Mouse (Mus musculus) neural tube, embryonic 14.5 days (tissue): Measurements from ENCODE around the gene Ergic1. TPM values are rescaled to one million over a fixed set of nuclear protein-coding genes. Genes with fewer than 3 reads are reported as not detected.
A peak's percentile ranks its signal among the peaks of the same experiment; 100 is the strongest.

Experiments used
- ATAC-seq: fragments of 200-750 bp; cut with Nextera tagmentation; 2 replicates; pipeline ENCODE4 v1.8.0; 2017; ENCODE audit warnings: low read depth, mild to moderate bottlenecking, moderate TSS enrichment, moderate library complexity
- H3K27ac ChIP-seq: fragments of 300-500 bp; sonication (generic); 2 replicates; pipeline ENCODE4 v1.5.1; 2014; ENCODE audit warnings: low read depth, mild to moderate bottlenecking, control low read depth, low read length, moderate library complexity, mixed read lengths
- H3K27me3 ChIP-seq: fragments of 300-500 bp; sonication (generic); 2 replicates; pipeline ENCODE4 v1.6.1; 2014; ENCODE audit warnings: low read length; ENCODE audit not compliant: control insufficient read depth, insufficient read depth
- H3K36me3 ChIP-seq: fragments of 300-500 bp; sonication (generic); 2 replicates; pipeline ENCODE4 v1.6.1; 2014; ENCODE audit warnings: low read length, mixed read lengths; ENCODE audit not compliant: control insufficient read depth, insufficient read depth
- H3K4me1 ChIP-seq: fragments of 300-500 bp; sonication (generic); 2 replicates; pipeline ENCODE4 v1.6.1; 2014; ENCODE audit warnings: low read length; ENCODE audit not compliant: control insufficient read depth, insufficient read depth
- H3K4me2 ChIP-seq: fragments of 300-500 bp; sonication (generic); 2 replicates; pipeline ENCODE4 v1.6.1; 2014; ENCODE audit warnings: mild to moderate bottlenecking, low read depth, low read length, control low read depth
- H3K4me3 ChIP-seq: fragments of 300-500 bp; sonication (generic); 2 replicates; pipeline ENCODE4 v1.5.1; 2014; ENCODE audit warnings: low read depth, low read length, control low read depth, mixed read lengths
- H3K9ac ChIP-seq: fragments of 300-500 bp; sonication (generic); replicated peaks from 2 replicates; pipeline ENCODE4 v1.6.1; 2014; ENCODE audit warnings: low read depth, mild to moderate bottlenecking, control low read depth, low read length, mixed read lengths
- H3K9me3 ChIP-seq: fragments of 300-500 bp; sonication (generic); 2 replicates; pipeline ENCODE4 v1.6.1; 2016; ENCODE audit warnings: low read length; ENCODE audit not compliant: control insufficient read depth
- WGBS: fragments of 180-500 bp; shearing (Covaris S2); extraction: QIAGEN DNeasy Blood & Tissue Kit; methylation state at CpG from one replicate; pipeline ENCODE4 v1.1.7; 2014; 5-methylcytosine and 5-hydroxymethylcytosine counted together
- polyA plus RNA-seq: library from polyadenylated mRNA; unstranded; fragments of >200 nt; fragmentation: Nextera tagmentation; extraction: Ambion mirVana; gene quantifications from 2 replicates; pipeline ENCODE4 v1.2.1, GENCODE M21; 2014

Ergic1 gene
- polyA plus RNA-seq, 1 experiment from 2014 or later: 105 TPM

DNA sequence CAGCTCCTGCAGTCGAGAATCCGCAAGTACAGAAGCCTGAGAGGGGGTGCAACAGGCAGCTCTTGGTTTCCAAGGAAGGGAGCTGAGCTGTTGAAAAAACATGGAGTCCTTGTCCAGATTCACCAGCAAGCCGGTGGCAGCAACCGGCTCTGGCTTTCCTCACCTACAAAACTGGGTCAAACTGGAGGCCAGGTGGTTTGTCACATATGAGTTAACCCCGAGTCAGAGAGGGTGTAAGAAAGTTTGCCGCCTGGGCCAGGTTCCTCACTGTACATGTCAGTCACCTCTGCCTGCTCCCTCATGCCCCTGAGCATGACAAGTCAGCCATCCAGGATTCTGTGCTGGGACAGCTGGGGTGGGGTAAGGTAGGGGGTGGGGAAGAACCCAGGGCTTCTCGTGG, 16.9 kb downstream of the Ergic1 start:
- Histone ChIP-seq H3K27me3 (no peaks in the 10 kb centered on the region), H3K36me3 (no peaks in the 10 kb centered on the region), H3K4me3 (no peak overlapping the region), H3K4me2 (no peak overlapping the region), H3K9me3 (no peaks in the 10 kb centered on the region), H3K27ac (no peak overlapping the region), H3K4me1 (no peaks in the 10 kb centered on the region), H3K9ac (no peak overlapping the region)
- 92% methylated on average over 7 of the region's 7 CpGs for WGBS
- no peak for ATAC-seq

GRCm38 (mm10) chr17:26578771-26579170, 17.5 kb downstream of the Ergic1 start:
- WGBS: 97% methylated on average over 11 of the region's 11 CpGs
- H3K4me1 ChIP-seq: no peaks in the 10 kb centered on the region
- no peaks in the 10 kb centered on the region for H3K9me3 ChIP-seq
- H3K4me2 ChIP-seq: no peak overlapping the region
- H3K36me3 ChIP-seq: no peaks in the 10 kb centered on the region
- H3K9ac ChIP-seq: no peak overlapping the region
- H3K4me3 ChIP-seq: no peak overlapping the region
- H3K27ac ChIP-seq: no peak overlapping the region
- H3K27me3 ChIP-seq: no peaks in the 10 kb centered on the region
- no peak for ATAC-seq

- Histone ChIP-seq H3K9ac (no peak overlapping the region), H3K4me2 (no peak overlapping the region), H3K27ac (no peak overlapping the region), H3K4me3 (no peak overlapping the region), H3K36me3 (no peaks in the 10 kb centered on the region), H3K9me3 (no peaks in the 10 kb centered on the region), H3K27me3 (no peaks in the 10 kb centered on the region), H3K4me1 (no peaks in the 10 kb centered on the region)
- ATAC-seq: no peak
- 89% methylated on average over 6 of the region's 6 CpGs for WGBS
These were observed 18.1 kb downstream of the Ergic1 start for GRCm38 (mm10) chr17:26579396-26579795.

- no peak overlapping the region for H3K4me3 ChIP-seq
- H3K9ac ChIP-seq: no peak overlapping the region
- H3K9me3 ChIP-seq: no peaks in the 10 kb centered on the region
- no peaks in the 10 kb centered on the region for H3K27me3 ChIP-seq
- H3K4me2 ChIP-seq: no peak overlapping the region
- H3K4me1 ChIP-seq: 0 out of 2 replicates have a peak, but pooled peaks cover 4% of the 10 kb centered on the region
- no peaks in the 10 kb centered on the region for H3K36me3 ChIP-seq
- no peak overlapping the region for H3K27ac ChIP-seq
- WGBS: 100% methylated on average over 3 of the region's 3 CpGs
- ATAC-seq: no peak
These were observed 19.6 kb downstream of the Ergic1 start for GRCm38 (mm10) chr17:26580873-26581401.

DNA sequence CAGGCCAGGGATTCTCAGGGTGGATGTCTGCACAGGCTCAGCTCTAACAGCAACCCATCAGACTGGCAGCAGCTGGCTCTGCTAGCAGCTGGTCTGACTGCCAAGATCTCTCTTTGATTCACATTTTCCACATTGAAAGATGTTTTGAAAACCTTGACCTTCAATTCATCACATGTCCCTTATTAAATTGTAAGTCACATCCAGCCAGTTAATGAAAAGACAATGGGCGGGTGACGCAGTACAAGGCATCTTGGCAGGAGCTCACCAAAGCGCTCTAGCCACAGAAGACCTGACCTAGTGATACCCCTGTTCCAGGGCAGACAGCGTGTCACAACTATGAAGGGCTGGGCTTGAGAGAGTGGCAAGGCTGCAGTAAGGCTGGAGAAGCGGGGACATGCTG, 21.0 kb downstream of the Ergic1 start:
- Histone ChIP-seq H3K9ac (no peak overlapping the region), H3K4me1 (0 out of 2 replicates have a peak, but pooled peaks cover 4% of the 10 kb centered on the region), H3K9me3 (no peaks in the 10 kb centered on the region), H3K27me3 (no peaks in the 10 kb centered on the region), H3K4me3 (no peak overlapping the region), H3K27ac (no peak overlapping the region), H3K4me2 (no peak overlapping the region), H3K36me3 (no peaks in the 10 kb centered on the region)
- 75% methylated on average over 5 of the region's 5 CpGs for WGBS
- no peak for ATAC-seq

- no peaks in the 10 kb centered on the region for H3K27me3 ChIP-seq
- ATAC-seq: no peak
- no peak overlapping the region for H3K9ac ChIP-seq
- no peak overlapping the region for H3K4me2 ChIP-seq
- H3K4me1 ChIP-seq: 0 out of 2 replicates have a peak, but pooled peaks cover 4% of the 10 kb centered on the region
- H3K4me3 ChIP-seq: no peak overlapping the region
- H3K36me3 ChIP-seq: no peaks in the 10 kb centered on the region
- WGBS: 95% methylated on average over 9 of the region's 9 CpGs
- no peak overlapping the region for H3K27ac ChIP-seq
- H3K9me3 ChIP-seq: no peaks in the 10 kb centered on the region
These were observed 21.8 kb downstream of the Ergic1 start for GRCm38 (mm10) chr17:26583056-26583455.

DNA sequence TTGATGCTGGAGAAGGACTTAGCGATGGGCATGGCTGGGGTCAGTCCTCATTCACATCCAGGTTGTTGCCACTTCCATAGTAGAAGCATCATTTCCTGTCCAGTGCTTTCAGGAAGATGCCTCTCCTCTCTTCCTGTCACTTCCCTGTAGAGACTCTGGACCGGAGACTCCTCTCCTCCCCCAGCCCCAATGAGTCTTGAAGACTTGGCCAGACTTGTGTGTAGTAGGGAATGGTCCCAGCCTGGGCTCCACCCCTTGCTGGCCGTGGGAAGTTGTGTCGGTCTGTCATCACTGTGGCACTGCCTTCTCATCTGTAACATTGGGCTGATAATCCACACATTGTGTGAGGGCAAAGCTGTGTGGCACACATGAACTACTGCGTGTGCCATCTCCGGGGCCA, 22.3 kb downstream of the Ergic1 start:
- Histone ChIP-seq H3K27ac (0 out of 2 replicates have a peak overlapping the region, but pooled peaks have one; percentile 23), H3K27me3 (no peaks in the 10 kb centered on the region), H3K4me3 (no peak overlapping the region), H3K9ac (no peak overlapping the region), H3K36me3 (no peaks in the 10 kb centered on the region), H3K9me3 (no peaks in the 10 kb centered on the region), H3K4me2 (no peak overlapping the region), H3K4me1 (0 out of 2 replicates have a peak, but pooled peaks cover 4% of the 10 kb centered on the region)
- no peak for ATAC-seq
- WGBS: 94% methylated on average over 6 of the region's 6 CpGs

DNA sequence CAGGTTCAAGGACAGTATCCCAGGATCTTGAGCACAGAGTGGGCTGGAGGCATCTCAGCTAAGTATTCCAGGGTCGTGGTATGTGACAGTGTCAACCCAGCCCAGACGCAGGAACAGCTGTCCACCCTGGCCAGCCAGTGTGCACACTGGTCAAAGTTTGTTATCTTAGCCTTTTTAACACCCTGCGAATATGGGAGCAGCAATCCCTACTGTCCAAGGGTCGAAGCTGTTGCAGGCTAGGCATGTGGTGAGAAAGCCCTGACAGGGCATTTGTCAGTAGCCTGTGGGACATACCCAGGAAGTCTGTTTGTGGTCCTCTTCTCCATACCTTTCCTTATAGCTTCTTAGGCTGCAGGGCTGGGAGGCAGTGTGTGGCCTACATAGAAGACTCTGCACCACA, 22.8 kb downstream of the Ergic1 start:
- 0 out of 2 replicates have a peak overlapping the region, but pooled peaks have one; percentile 23 for H3K27ac ChIP-seq
- WGBS: 84% methylated on average over 4 of the region's 4 CpGs
- H3K27me3 ChIP-seq: no peaks in the 10 kb centered on the region
- ATAC-seq: no peak
- no peaks in the 10 kb centered on the region for H3K9me3 ChIP-seq
- H3K9ac ChIP-seq: no peak overlapping the region
- H3K36me3 ChIP-seq: no peaks in the 10 kb centered on the region
- no peak overlapping the region for H3K4me2 ChIP-seq
- H3K4me1 ChIP-seq: 0 out of 2 replicates have a peak, but pooled peaks cover 4% of the 10 kb centered on the region
- H3K4me3 ChIP-seq: no peak overlapping the region

- Histone ChIP-seq H3K9ac (no peak overlapping the region), H3K27me3 (no peaks in the 10 kb centered on the region), H3K9me3 (no peaks in the 10 kb centered on the region), H3K36me3 (no peaks in the 10 kb centered on the region), H3K4me1 (0 out of 2 replicates have a peak, but pooled peaks cover 4% of the 10 kb centered on the region), H3K4me2 (no peak overlapping the region), H3K27ac (peak overlapping the region; percentile 28; the same call in 1 of the 2 replicates), H3K4me3 (no peak overlapping the region)
- ATAC-seq: peak; percentile 79; the same call in 1 of the 2 replicates
- WGBS: 59% methylated on average over 15 of the region's 15 CpGs
These were observed 23.4 kb downstream of the Ergic1 start for GRCm38 (mm10) chr17:26584558-26585136.
